Mouse (Mus musculus) kidney, adult 2 months (tissue): ENCODE measurements at regions not wholly inside any gene's neighbourhood (a gene's known extent, or its start where the extent isn't known, plus 50 kb on each side); places are given as distances from the start of the nearest gene placed in this dataset.

Experiments used
- CTCF ChIP-seq: fragments of 200-500 bp; conservative IDR thresholded peaks from 2 replicates; pipeline ENCODE4 v1.5.1; 2011; ENCODE audit warnings: low read depth, mild to moderate bottlenecking, control low read depth, low read length, moderate library complexity, mixed read lengths; ENCODE audit not compliant: insufficient read depth, insufficient read length
- POLR2A ChIP-seq: fragments of 200-500 bp; IDR thresholded peaks from one replicate; pipeline ENCODE4 v1.6.1; 2011; ENCODE audit warnings: low read depth, low read length, control low read depth

DNA sequence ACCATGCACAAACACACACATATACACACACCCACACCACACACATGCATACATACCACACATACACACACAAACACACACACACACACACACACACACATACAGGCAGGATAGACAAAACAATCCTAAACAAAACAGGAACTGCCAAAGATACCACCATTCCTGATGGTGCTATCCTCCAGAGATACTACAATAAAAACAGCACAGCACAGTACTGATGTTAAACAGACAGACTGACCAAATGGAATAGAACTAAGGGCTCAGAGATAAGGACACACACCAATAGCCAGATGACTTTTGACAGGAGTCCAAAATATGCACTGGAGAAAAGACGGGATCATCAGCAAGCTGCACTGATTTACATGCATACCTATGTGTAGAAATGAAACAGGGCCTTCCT lies 64.5 kb downstream of the Kctd12 start:
- no peak for TF ChIP-seq CTCF
- TF ChIP-seq POLR2A: no peak
